In the genomic region with DNA sequence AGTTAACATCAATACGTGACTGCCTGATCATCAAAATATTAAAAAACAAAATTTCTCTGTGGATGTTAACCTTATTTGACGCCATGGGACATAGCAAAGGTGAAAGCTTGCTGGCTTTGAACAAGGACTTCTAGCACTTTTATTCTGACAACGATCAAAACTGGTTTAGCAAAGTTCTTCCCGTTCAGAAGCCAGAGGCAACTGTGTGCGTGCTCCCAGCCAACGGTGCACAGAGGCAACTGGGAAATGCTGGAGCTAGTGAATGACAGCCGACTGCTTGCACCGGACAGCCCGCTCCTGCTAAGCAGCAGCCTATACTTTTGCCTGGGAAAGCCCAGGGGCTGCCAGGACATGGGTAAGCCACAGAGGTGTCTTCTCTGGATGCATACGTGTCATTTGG, we compare ENCODE assay signal across 19 mouse cellular contexts.
"Had no signal": no experiment of that assay in that cellular context is flagged by ENCODE, and none has a peak within 500 bp of the region (broad histone marks: within the 10 kb centered on the region; RNA-seq: fewer than 3 reads in every experiment).

No protein-coding gene starts in this region.

- H3K4me2 ChIP-seq: lung, embryonic 14.5 days; midbrain, embryonic 12.5 days; neural tube, embryonic 13.5 days; neural tube, embryonic 15.5 days had no signal

- H3K27ac ChIP-seq: midbrain, embryonic 10.5 days; midbrain, embryonic 12.5 days; neural tube, embryonic 13.5 days; neural tube, embryonic 15.5 days had no signal

- ATAC-seq: midbrain, embryonic 16.5 days had no signal

- H3K27me3 ChIP-seq: midbrain, embryonic 12.5 days; neural tube, embryonic 13.5 days; neural tube, embryonic 15.5 days had no signal

- DNase-seq: lung, adult 18-20 months; lung, embryonic 14.5 days; lung, postnatal 10 days; lung, postnatal 4 days; midbrain, embryonic 14.5 days; retina, postnatal 1 day; right cerebral cortex, adult 18-20 months; right cerebral cortex, postnatal 25 days; right cerebral cortex, postnatal 4 days; spleen, adult 18-20 months; thymus, adult 18-20 months; thymus, postnatal 25 days; thymus, postnatal 4 days had no signal

- H3K4me3 ChIP-seq: midbrain, embryonic 10.5 days; midbrain, embryonic 12.5 days; myocyte; neural tube, embryonic 13.5 days; neural tube, embryonic 15.5 days had no signal

- H3K36me3 ChIP-seq: midbrain, embryonic 10.5 days; midbrain, embryonic 12.5 days; neural tube, embryonic 13.5 days; neural tube, embryonic 15.5 days had no signal

- H3K9ac ChIP-seq: lung, embryonic 14.5 days; midbrain, embryonic 12.5 days; neural tube, embryonic 13.5 days; neural tube, embryonic 15.5 days had no signal

- H3K4me1 ChIP-seq: midbrain, embryonic 10.5 days; midbrain, embryonic 12.5 days; neural tube, embryonic 13.5 days; neural tube, embryonic 15.5 days had no signal

- H3K9me3 ChIP-seq: midbrain, embryonic 10.5 days; midbrain, embryonic 12.5 days; neural tube, embryonic 13.5 days; neural tube, embryonic 15.5 days had no signal
